Mouse (Mus musculus): ENCODE results near the gene Hist1h2bq. TPM values are rescaled to one million over a fixed set of nuclear protein-coding genes. Genes with fewer than 3 reads are reported as not detected.

The Hist1h2bq gene
- polyA plus RNA-seq, 1 experiment from 2014 or later: 10.4 TPM

Small RNA genes lying within 50 kb of the gene (microRNA-seq; reads per million reads assigned to microRNA genes)
- not detected for gene Gm19658
- not detected for gene Gm44346
- gene Gm44466: not detected

Other genes starting within 250 kb of the Hist1h2bq start
- gene Olfr1364, start 228.4 kb downstream of the Hist1h2bq start, polyA plus RNA-seq (2015; fragmentation: Nextera tagmentation; extraction: Ambion mirVana): not detected in 2 replicates
- not detected in 2 replicates for gene Olfr1362, start 196.2 kb downstream of the Hist1h2bq start, polyA plus RNA-seq (2015; fragmentation: Nextera tagmentation; extraction: Ambion mirVana)
- gene Olfr11, start 167.7 kb downstream of the Hist1h2bq start, polyA plus RNA-seq (2015; fragmentation: Nextera tagmentation; extraction: Ambion mirVana): not detected in 2 replicates
- not detected in 2 replicates for gene Olfr1361, start 146.8 kb downstream of the Hist1h2bq start, polyA plus RNA-seq (2015; fragmentation: Nextera tagmentation; extraction: Ambion mirVana)
- gene Olfr1360, start 132.8 kb downstream of the Hist1h2bq start, polyA plus RNA-seq (2015; fragmentation: Nextera tagmentation; extraction: Ambion mirVana): not detected in 2 replicates
- not detected in 2 replicates for gene Olfr1359, start 112.1 kb downstream of the Hist1h2bq start, polyA plus RNA-seq (2015; fragmentation: Nextera tagmentation; extraction: Ambion mirVana)
- 0.86 and 1.7 TPM in 2 replicates for gene Hist1h2bl, start 94.1 kb downstream of the Hist1h2bq start, polyA plus RNA-seq (2015; fragmentation: Nextera tagmentation; extraction: Ambion mirVana)
- gene Hist1h2ai, start 93.8 kb downstream of the Hist1h2bq start, polyA plus RNA-seq (2015; fragmentation: Nextera tagmentation; extraction: Ambion mirVana): 4.3 and 8.1 TPM in 2 replicates
- 4.8 and 6.2 TPM in 2 replicates for gene Hist1h3h, start 92.5 kb downstream of the Hist1h2bq start, polyA plus RNA-seq (2015; fragmentation: Nextera tagmentation; extraction: Ambion mirVana)
- gene Hist1h2bm, start 88.2 kb downstream of the Hist1h2bq start, polyA plus RNA-seq (2015; fragmentation: Nextera tagmentation; extraction: Ambion mirVana): 1.8 and 2.4 TPM in 2 replicates
- 0.51 and 0.67 TPM in 2 replicates for gene Hist1h4j, start 75.1 kb downstream of the Hist1h2bq start, polyA plus RNA-seq (2015; fragmentation: Nextera tagmentation; extraction: Ambion mirVana)
- gene Hist1h4k, start 59.7 kb downstream of the Hist1h2bq start, polyA plus RNA-seq (2015; fragmentation: Nextera tagmentation; extraction: Ambion mirVana): 1.9 TPM in 1 of 2 replicates, not detected in the other
- 9.3 and 10.0 TPM in 2 replicates for gene Hist1h2ak, start 56.4 kb downstream of the Hist1h2bq start, polyA plus RNA-seq (2015; fragmentation: Nextera tagmentation; extraction: Ambion mirVana)
- gene Hist1h2bn, start 56.1 kb downstream of the Hist1h2bq start, polyA plus RNA-seq (2015; fragmentation: Nextera tagmentation; extraction: Ambion mirVana): 0.88 and 1.6 TPM in 2 replicates
- gene Hist1h1b, start 29.6 kb downstream of the Hist1h2bq start, polyA plus RNA-seq (2015; fragmentation: Nextera tagmentation; extraction: Ambion mirVana): 8.6 and 9.8 TPM in 2 replicates
- 50.2 and 54.0 TPM in 2 replicates for gene Hist1h3i, start 26.8 kb downstream of the Hist1h2bq start, polyA plus RNA-seq (2015; fragmentation: Nextera tagmentation; extraction: Ambion mirVana)
- gene Hist1h2an, start 23.0 kb downstream of the Hist1h2bq start, polyA plus RNA-seq (2015; fragmentation: Nextera tagmentation; extraction: Ambion mirVana): 3.0 and 3.1 TPM in 2 replicates
- 0.34 and 0.52 TPM in 2 replicates for gene Hist1h2bp, start 22.7 kb downstream of the Hist1h2bq start, polyA plus RNA-seq (2015; fragmentation: Nextera tagmentation; extraction: Ambion mirVana)
- not detected in 2 replicates for gene Hist1h2ao, start 268 bp upstream of the Hist1h2bq start, polyA plus RNA-seq (2015; fragmentation: Nextera tagmentation; extraction: Ambion mirVana)
- gene Hist1h4m, start 1.5 kb upstream of the Hist1h2bq start, polyA plus RNA-seq (2015; fragmentation: Nextera tagmentation; extraction: Ambion mirVana): not detected in 2 replicates
- 6.3 and 7.5 TPM in 2 replicates for gene Hist1h4n, start 22.0 kb upstream of the Hist1h2bq start, polyA plus RNA-seq (2015; fragmentation: Nextera tagmentation; extraction: Ambion mirVana)
- 1,370 and 1,778 TPM in 2 replicates for gene Hist1h2ap, start 23.3 kb upstream of the Hist1h2bq start, polyA plus RNA-seq (2015; fragmentation: Nextera tagmentation; extraction: Ambion mirVana)
- gene Hist1h2br, start 23.5 kb upstream of the Hist1h2bq start, polyA plus RNA-seq (2015; fragmentation: Nextera tagmentation; extraction: Ambion mirVana): 9.6 and 10.5 TPM in 2 replicates
- gene Zfp184, start 134.9 kb upstream of the Hist1h2bq start, polyA plus RNA-seq (2015; fragmentation: Nextera tagmentation; extraction: Ambion mirVana): 2.9 and 4.7 TPM in 2 replicates
- gene Pom121l2, start 171.0 kb upstream of the Hist1h2bq start, polyA plus RNA-seq (2015; fragmentation: Nextera tagmentation; extraction: Ambion mirVana): not detected in 2 replicates
- gene Prss16, start 199.5 kb upstream of the Hist1h2bq start, polyA plus RNA-seq (2015; fragmentation: Nextera tagmentation; extraction: Ambion mirVana): 62.9 and 135 TPM in 2 replicates
- 5.3 and 7.9 TPM in 2 replicates for gene Hist1h2ah, start 225.4 kb upstream of the Hist1h2bq start, polyA plus RNA-seq (2015; fragmentation: Nextera tagmentation; extraction: Ambion mirVana)
- gene Hist1h2bk, start 225.7 kb upstream of the Hist1h2bq start, polyA plus RNA-seq (2015; fragmentation: Nextera tagmentation; extraction: Ambion mirVana): 1.6 and 3.1 TPM in 2 replicates
- 9.0 and 10.6 TPM in 2 replicates for gene Hist1h4i, start 231.2 kb upstream of the Hist1h2bq start, polyA plus RNA-seq (2015; fragmentation: Nextera tagmentation; extraction: Ambion mirVana)
- gene Hist1h2ag, start 232.7 kb upstream of the Hist1h2bq start, polyA plus RNA-seq (2015; fragmentation: Nextera tagmentation; extraction: Ambion mirVana): 13.3 and 22.0 TPM in 2 replicates
- gene Hist1h2bj, start 233.0 kb upstream of the Hist1h2bq start, polyA plus RNA-seq (2015; fragmentation: Nextera tagmentation; extraction: Ambion mirVana): 5.5 and 9.9 TPM in 2 replicates